Mouse (Mus musculus): ENCODE results near the gene Neurl1a. TPM values are rescaled to one million over a fixed set of nuclear protein-coding genes. Genes with fewer than 3 reads are reported as not detected.

Gene Neurl1a
- polyA plus RNA-seq, 1 experiment from 2014 or later, result 3.9 TPM

- 93% methylated on average over 4 of the region's 4 CpGs for WGBS
These were observed 31.8 kb downstream of the Neurl1a start for GRCm38 (mm10) chr19:47210432-47210831.

GRCm38 (mm10) chr19:47211609-47212312 is 33.1 kb downstream of the Neurl1a start:
- Histone ChIP-seq H3K9ac (ENCODE audit: low read length) (no peak overlapping the region), H3K27me3 (ENCODE audit: control insufficient read depth, insufficient read depth, low read length) (no peaks in the 10 kb centered on the region), H3K36me3 (ENCODE audit: control insufficient read depth, insufficient read depth, low read length) (no peaks in the 10 kb centered on the region), H3K4me3 (ENCODE audit: low read depth, low read length) (no peak overlapping the region), H3K27ac (replicated peaks) (no peak overlapping the region), H3K4me2 (replicated peaks; ENCODE audit: low read depth) (no peak overlapping the region), H3K4me1 (replicated peaks; ENCODE audit: control insufficient read depth, insufficient read depth) (no peaks in the 10 kb centered on the region), H3K9me3 (ENCODE audit: control insufficient read depth, low read length) (no peaks in the 10 kb centered on the region)
- ATAC-seq (ENCODE audit: low FRiP score, low TSS enrichment) (no peak), DNase-seq (ENCODE audit: low spot score) (no peak)
- WGBS, result 70% methylated on average over 10 of the region's 10 CpGs
- TF ChIP-seq CTCF (IDR thresholded peaks at IDR 0.05; ENCODE audit: low read depth), result no peak
- no peak for TF ChIP-seq EP300 (optimal IDR thresholded peaks at IDR 0.05)

More at GRCm38 (mm10) chr19:47210432-47210831, 31.8 kb downstream of the Neurl1a start:
- Histone ChIP-seq H3K4me3 (ENCODE audit: low read depth, low read length) (no peak overlapping the region), H3K4me2 (replicated peaks; ENCODE audit: low read depth) (no peak overlapping the region), H3K27ac (replicated peaks) (no peak overlapping the region), H3K4me1 (replicated peaks; ENCODE audit: control insufficient read depth, insufficient read depth) (no peaks in the 10 kb centered on the region), H3K9ac (ENCODE audit: low read length) (no peak overlapping the region), H3K36me3 (ENCODE audit: control insufficient read depth, insufficient read depth, low read length) (no peaks in the 10 kb centered on the region), H3K27me3 (ENCODE audit: control insufficient read depth, insufficient read depth, low read length) (no peaks in the 10 kb centered on the region), H3K9me3 (ENCODE audit: control insufficient read depth, low read length) (no peaks in the 10 kb centered on the region)
- DNase-seq (ENCODE audit: low spot score) (no peak), ATAC-seq (ENCODE audit: low FRiP score, low TSS enrichment) (no peak)
- TF ChIP-seq CTCF (IDR thresholded peaks at IDR 0.05; ENCODE audit: low read depth) (no peak), EP300 (optimal IDR thresholded peaks at IDR 0.05) (no peak)

- TF ChIP-seq CTCF (IDR thresholded peaks at IDR 0.05; ENCODE audit: low read depth) (no peak), EP300 (optimal IDR thresholded peaks at IDR 0.05) (no peak)
- Histone ChIP-seq H3K36me3 (ENCODE audit: control insufficient read depth, insufficient read depth, low read length) (no peaks in the 10 kb centered on the region), H3K27me3 (ENCODE audit: control insufficient read depth, insufficient read depth, low read length) (no peaks in the 10 kb centered on the region), H3K4me3 (ENCODE audit: low read depth, low read length) (no peak overlapping the region), H3K4me1 (replicated peaks; ENCODE audit: control insufficient read depth, insufficient read depth) (no peaks in the 10 kb centered on the region), H3K27ac (replicated peaks) (no peak overlapping the region), H3K4me2 (replicated peaks; ENCODE audit: low read depth) (no peak overlapping the region), H3K9me3 (ENCODE audit: control insufficient read depth, low read length) (no peaks in the 10 kb centered on the region), H3K9ac (ENCODE audit: low read length) (no peak overlapping the region)
- WGBS, result 87% methylated on average over 7 of the region's 7 CpGs
- DNase-seq (ENCODE audit: low spot score) (no peak), ATAC-seq (ENCODE audit: low FRiP score, low TSS enrichment) (no peak)
These were observed 33.8 kb downstream of the Neurl1a start for GRCm38 (mm10) chr19:47212401-47212800.

- Histone ChIP-seq H3K36me3 (ENCODE audit: control insufficient read depth, insufficient read depth, low read length) (no peaks in the 10 kb centered on the region), H3K9ac (ENCODE audit: low read length) (no peak overlapping the region), H3K27ac (replicated peaks) (no peak overlapping the region), H3K4me1 (replicated peaks; ENCODE audit: control insufficient read depth, insufficient read depth) (no peaks in the 10 kb centered on the region), H3K4me3 (ENCODE audit: low read depth, low read length) (no peak overlapping the region), H3K9me3 (ENCODE audit: control insufficient read depth, low read length) (no peaks in the 10 kb centered on the region), H3K4me2 (replicated peaks; ENCODE audit: low read depth) (no peak overlapping the region), H3K27me3 (ENCODE audit: control insufficient read depth, insufficient read depth, low read length) (no peaks in the 10 kb centered on the region)
- TF ChIP-seq EP300 (optimal IDR thresholded peaks at IDR 0.05) (no peak), CTCF (IDR thresholded peaks at IDR 0.05; ENCODE audit: low read depth) (peak; percentile 51)
- no peak for ATAC-seq (ENCODE audit: low FRiP score, low TSS enrichment)
- DNase-seq (ENCODE audit: low spot score), result no peak
- 63% methylated on average over 1 of the region's 1 CpGs for WGBS
These were observed 34.9 kb downstream of the Neurl1a start for GRCm38 (mm10) chr19:47213470-47213869.

- ATAC-seq (ENCODE audit: low FRiP score, low TSS enrichment) (no peak), DNase-seq (ENCODE audit: low spot score) (no peak)
- no peak overlapping the region for H3K27ac ChIP-seq (replicated peaks)
- no peaks in the 10 kb centered on the region for H3K27me3 ChIP-seq (ENCODE audit: control insufficient read depth, insufficient read depth, low read length)
- H3K4me2 ChIP-seq (replicated peaks; ENCODE audit: low read depth), result no peak overlapping the region
- TF ChIP-seq CTCF (IDR thresholded peaks at IDR 0.05; ENCODE audit: low read depth) (no peak), EP300 (optimal IDR thresholded peaks at IDR 0.05) (no peak)
- no peak overlapping the region for H3K4me3 ChIP-seq (ENCODE audit: low read depth, low read length)
- no peak overlapping the region for H3K9ac ChIP-seq (ENCODE audit: low read length)
- H3K9me3 ChIP-seq (ENCODE audit: control insufficient read depth, low read length), result no peaks in the 10 kb centered on the region
- WGBS, result 56% methylated on average over 5 of the region's 5 CpGs
- H3K36me3 ChIP-seq (ENCODE audit: control insufficient read depth, insufficient read depth, low read length), result no peaks in the 10 kb centered on the region
- H3K4me1 ChIP-seq (replicated peaks; ENCODE audit: control insufficient read depth, insufficient read depth), result no peaks in the 10 kb centered on the region
These were observed 38.1 kb downstream of the Neurl1a start for GRCm38 (mm10) chr19:47216766-47217165.

GRCm38 (mm10) chr19:47219622-47220021 is 41.0 kb downstream of the Neurl1a start:
- Histone ChIP-seq H3K27me3 (ENCODE audit: control insufficient read depth, insufficient read depth, low read length) (no peaks in the 10 kb centered on the region), H3K4me2 (replicated peaks; ENCODE audit: low read depth) (no peak overlapping the region), H3K9ac (ENCODE audit: low read length) (no peak overlapping the region), H3K4me1 (replicated peaks; ENCODE audit: control insufficient read depth, insufficient read depth) (no peaks in the 10 kb centered on the region), H3K9me3 (ENCODE audit: control insufficient read depth, low read length) (no peaks in the 10 kb centered on the region), H3K36me3 (ENCODE audit: control insufficient read depth, insufficient read depth, low read length) (no peaks in the 10 kb centered on the region), H3K4me3 (ENCODE audit: low read depth, low read length) (no peak overlapping the region), H3K27ac (replicated peaks) (peak overlapping the region; percentile 61; the same call in 1 of the 2 replicates)
- WGBS, result 30% methylated on average over 4 of the region's 4 CpGs
- no peak for DNase-seq (ENCODE audit: low spot score)
- ATAC-seq (ENCODE audit: low FRiP score, low TSS enrichment), result peak; percentile 83
- no peak for TF ChIP-seq EP300 (optimal IDR thresholded peaks at IDR 0.05)
- TF ChIP-seq CTCF (IDR thresholded peaks at IDR 0.05; ENCODE audit: low read depth), result no peak

Measured in stomach, postnatal 0 days (tissue).